Mouse (Mus musculus) left cerebral cortex, adult 8-10 months (tissue): ENCODE data around the gene Il9. TPM values are rescaled to one million over a fixed set of nuclear protein-coding genes. Genes with fewer than 3 reads are reported as not detected.

Experiments
- DNase-seq, 2 experiments: peaks; one replicate each; pipeline ENCODE4 v3.0.0; 2022; ENCODE audit warnings: low spot score in 2 of 2
- total RNA-seq, 4 experiments: library from RNA; stranded (reverse); gene quantifications; 2 replicates each; pipeline ENCODE4 v1.2.4; 2022

The Il9 gene
- total RNA-seq, result not detected

DNA sequence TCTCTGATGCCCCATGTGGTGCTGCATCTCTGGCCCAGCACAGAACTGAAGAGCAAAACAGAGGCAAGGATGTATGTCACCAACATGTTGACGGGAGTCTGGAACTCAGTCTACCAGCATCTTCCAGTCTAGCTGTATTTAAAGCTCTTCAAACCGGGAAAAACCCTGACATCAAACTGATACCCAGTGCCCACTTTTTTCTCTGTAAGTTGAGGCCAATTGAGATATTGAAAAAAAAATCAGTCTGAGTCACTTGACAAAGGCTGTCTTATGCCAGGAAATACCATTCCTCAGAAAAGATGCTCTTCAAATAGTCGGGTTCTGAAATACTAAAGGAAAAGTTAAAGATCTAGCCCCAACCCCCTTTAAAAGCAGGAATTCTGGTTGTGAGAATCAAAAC, at the start of gene Il9:
TSS of gene Il9 (minus strand) at position 101 of the 400 bp plus-strand sequence.
- no peak for DNase-seq

DNA sequence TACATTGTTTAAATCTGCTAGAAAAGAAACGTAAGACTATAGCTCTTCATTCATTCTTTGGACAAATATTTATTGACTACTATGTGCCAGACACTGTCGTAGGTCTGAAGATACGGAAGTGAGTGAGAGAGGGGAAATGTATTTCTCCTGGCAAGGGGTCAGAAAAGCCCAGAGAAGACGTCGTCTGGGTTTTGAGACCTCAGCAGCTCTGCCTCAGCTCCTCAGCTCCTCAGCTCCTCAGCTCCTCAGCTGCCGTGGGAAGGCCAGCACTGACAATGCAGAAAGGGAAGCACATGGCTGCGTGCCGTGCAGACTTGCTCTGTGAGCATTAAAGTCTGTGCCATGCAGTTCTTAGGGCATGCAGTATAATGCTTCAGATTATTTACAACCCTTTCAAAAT, 47.6 kb upstream of the Il9 start:
- DNase-seq, result no peak

DNA sequence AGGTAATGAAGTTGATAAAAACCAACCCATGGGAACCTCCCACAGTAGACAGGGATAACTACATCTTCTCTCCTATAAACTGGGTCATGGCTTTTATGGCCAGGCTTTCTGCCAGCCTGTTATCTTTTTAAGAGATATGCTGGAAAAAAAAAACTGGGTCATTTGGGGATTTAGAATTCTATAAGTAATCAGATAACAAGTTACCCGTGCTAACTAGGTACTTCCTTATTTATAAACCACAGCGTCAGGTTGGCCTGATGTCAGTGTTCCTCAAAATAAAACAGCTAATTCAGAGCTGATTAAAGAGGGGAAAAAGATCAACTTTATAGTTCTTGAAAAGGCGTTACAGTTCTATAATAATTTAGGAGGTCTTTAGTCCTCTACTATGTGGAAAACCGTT, 47.0 kb upstream of the Il9 start:
- DNase-seq, result no peak

DNA sequence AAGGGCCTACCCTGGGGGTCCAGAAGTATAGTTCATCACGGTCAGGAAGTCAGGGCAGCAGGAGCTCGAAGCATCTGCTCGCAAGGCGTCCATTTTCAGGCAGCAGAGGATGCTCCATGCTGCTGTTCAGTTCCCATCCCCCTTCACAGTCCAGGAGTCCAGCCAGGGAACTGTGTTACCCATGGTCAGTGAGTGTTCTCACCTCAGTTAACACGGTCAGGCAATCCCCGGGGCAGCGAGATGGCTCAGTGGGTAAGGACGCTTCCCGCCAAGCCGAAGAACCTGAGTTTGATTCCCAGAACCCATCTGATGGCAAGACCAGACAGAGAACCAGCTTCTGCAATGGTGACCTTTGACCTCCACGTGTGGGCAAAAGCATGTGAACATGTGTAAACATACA, 46.2 kb upstream of the Il9 start:
- no peak for DNase-seq

DNA sequence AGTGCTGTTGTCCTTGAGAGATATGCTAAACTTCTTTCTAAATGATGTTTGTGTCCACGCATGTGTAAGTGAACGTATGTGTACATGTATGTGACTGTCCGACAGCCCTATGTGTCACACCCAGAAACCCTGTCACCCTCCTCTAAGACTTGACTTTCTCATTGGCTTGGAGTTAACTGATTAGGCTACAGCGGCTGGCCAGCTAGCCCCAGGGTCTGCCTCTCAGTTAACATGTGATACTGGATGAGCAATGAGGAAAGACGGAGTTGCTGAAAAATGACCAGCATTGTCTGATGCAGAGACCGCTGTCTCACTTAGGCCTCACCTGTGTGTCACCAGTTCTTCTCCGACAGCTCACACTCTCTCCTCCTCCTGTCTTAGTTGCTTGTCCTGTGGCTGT, 45.8 kb upstream of the Il9 start:
- no peak for DNase-seq

DNA sequence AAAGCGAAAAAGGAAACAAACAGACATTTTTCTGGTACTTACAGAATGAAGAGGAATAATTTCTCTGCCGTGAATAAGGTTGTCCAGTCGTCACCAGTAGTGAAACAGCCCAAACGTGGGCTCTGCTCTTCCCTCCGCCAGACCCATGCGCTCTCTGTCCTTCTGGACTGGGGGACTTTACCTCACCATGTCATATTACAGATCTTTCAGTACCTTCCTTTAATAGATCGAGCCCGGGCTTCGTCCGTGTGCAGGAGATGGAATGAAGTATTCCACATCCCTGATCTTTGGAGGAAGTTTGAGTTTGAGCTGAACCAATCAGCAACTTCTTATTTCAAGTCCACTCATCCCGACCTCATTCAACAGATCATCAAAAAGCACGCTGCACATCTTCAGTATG, 44.8 kb upstream of the Il9 start:
- no peak for DNase-seq

DNA sequence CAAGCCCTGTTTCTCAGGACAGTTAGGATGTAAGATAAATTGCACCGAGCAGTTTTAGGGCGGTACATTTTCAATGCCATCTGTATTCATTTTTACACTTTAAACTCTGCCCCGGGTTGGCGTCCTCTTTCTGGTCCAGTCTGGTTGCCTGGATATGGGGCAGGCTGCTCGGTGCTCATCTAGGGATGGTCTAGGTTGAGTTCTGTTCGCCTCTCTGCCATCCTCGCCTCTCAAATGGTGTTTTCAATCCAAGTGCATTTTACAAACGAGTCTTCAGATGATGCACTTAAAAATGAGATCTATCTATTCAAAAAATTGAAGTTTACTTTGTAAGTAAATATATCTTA, 40.7 kb upstream of the Il9 start:
- peak in 1 of 2 experiments; percentile 5 for DNase-seq

DNA sequence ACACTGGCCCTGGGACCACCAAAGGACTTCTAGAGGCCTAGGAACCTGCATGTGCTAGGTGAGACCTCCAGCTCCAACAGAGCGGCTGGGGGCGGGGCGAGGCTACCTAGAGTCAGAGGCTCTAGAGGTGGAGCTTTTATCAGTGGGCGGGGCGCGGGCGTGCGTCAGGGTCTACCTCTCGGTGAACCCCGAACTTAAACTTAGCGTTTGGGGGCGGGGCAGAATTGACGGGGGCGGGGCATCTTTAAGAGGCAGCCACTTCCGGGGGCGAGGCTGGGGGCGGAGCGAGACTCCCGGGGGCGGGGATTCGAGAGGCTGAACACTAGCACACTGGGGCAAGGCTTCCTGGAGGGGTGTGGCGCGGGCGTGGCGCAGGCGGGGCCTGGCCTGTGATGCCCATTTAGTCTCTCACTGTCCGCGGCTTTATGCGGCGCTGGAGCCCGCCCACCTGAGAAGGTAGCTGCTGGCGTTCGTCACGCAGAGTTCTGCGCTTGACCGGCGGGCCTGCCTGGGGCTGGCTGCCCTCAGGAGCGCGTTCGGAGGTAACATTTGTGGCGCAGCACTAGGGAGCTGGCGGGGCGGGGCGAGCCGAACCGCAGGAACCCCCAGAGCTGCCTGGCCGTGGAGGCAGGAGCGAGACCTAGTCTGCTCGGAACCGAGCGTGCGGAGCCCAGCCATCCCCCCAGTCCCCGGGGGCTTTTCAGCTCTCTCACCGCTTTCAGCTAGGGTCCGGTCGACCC, 40.2 kb upstream of the Il9 start, which contains the start of gene Fbxl21:
TSS of gene Fbxl21 (plus strand) at position 392 of the 740 bp plus-strand sequence.
- peak; percentile 74 to 96 for DNase-seq

DNA sequence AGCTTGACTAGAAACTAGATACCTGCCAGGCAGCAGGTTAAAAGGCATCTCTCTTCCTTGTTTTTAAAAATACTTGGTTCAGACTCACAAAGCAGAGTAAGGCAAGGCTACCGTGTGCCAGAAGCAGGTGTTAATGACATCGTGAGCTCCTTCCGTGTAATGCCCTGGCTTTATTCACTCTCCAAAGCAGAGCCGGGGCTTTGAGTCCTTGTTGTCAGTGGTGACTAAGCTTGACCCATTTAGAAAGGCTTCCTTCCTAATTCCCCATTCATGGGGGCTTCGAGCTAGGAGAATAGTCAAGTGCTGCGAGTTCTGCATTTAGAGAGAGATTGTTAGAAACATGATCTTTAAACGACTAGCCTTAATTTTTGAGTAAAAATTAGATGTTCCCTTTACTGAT, 34.8 kb upstream of the Il9 start:
- no peak for DNase-seq

DNA sequence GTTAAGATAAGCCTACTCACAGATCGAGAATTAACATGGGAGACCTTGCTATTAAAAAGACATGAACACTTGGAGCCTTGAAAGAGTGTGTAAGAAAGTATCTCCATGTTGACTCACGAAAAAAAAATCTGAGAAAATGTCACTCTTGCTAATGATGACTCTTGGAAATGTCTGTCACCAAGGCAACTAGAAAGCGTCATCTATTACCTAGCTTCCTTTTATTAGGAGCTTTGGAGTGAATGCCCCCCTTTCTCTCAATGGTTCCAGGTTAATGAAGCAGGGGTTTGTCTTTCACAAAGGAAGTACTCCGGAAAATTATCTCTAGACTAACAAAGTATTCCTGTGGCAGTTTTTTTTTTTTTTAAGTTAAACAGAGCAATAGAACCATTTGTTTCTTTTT, 34.3 kb upstream of the Il9 start:
- no peak for DNase-seq

DNA sequence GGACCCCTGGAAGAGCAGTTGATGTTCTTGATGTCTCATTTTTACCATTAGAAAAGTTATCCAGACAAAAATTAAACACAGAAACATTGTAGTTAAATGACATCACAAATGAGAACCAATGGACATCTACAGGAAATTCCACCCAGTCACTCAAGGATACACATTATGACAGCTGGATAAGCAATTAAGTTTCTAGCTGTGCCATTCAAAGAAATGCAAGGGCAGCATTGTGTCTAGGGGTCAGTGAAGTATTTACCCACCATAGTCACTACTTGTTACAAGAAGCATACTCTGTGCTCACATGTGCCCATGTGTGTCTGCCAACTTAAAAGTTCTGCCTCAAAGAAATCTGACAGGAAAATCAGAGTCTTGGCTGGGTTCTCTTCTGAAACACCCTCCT, 31.5 kb upstream of the Il9 start:
- DNase-seq, result no peak

DNA sequence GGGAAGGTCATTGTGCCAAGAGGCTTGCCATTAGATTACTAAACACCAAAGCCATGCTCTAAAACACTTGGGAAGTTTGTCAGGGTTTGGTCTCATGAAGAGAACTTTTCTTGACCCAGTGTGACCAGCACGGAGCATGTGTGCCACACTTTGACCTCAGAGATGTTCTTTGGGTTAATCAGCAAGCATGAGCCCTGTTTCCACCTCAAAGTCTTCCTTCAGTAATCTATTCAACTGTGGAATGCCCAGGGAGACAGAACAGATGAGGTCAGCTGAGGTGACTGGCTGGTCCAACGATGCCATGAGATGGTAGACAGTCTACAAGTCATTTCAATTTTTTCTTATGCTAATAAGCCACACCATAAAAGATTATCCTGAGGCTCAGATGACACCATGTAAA, 27.8 kb upstream of the Il9 start:
- no peak for DNase-seq

DNA sequence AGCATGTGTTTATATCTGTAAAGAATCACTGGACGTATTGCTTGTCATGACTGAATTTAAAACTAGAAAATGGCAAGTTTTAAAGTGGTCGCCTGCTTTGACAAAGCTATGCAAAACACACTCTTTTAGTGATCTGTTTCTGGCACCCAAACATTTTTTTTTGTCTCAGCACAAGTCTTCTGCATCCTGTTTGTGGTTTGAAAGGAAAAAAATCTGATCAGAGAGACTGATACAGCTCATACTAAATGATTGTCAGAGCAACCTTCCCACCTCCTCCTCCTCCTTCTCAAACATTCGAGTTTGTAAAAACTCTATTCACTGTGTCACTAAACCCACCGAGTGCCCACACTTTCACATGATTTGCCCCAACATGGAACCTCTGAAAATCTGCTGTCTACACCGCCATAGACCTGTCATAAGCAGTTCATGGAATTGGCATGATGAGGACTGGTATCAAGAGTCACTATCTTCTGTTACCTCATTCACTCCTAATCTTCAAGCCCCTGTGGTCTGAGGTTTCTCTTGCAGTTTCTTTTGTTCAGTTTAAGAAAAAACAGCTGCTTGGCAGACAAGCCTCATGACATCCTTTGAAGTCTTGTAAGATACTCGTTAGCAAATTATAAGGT, 24.9 kb upstream of the Il9 start:
- no peak for DNase-seq

DNA sequence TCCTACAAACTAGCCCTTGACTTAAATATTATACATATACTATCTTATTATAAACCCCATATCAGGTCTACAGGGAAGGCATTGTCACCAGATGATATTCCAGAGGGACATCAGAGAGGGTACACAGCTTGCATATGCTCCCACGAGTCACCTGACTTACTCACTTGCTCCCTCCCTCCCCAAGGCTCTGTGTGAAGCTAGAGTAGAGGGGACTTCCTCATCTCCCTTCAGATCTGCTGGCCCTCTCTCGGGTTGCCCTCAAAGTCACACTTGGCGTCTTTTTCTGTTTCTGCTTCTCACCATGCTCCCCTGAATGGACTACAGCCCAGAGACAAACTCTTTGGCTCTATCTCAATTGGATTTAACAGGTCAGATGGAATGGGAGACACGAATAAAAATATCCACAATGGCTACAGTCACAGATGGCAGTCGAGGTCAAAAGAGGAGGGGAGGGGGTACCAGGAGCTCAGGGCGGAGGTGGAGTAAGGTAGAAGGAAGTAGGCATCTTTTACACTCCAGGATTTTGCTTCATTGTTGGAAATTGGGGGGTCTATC, 19.9 kb upstream of the Il9 start:
- DNase-seq, result no peak

DNA sequence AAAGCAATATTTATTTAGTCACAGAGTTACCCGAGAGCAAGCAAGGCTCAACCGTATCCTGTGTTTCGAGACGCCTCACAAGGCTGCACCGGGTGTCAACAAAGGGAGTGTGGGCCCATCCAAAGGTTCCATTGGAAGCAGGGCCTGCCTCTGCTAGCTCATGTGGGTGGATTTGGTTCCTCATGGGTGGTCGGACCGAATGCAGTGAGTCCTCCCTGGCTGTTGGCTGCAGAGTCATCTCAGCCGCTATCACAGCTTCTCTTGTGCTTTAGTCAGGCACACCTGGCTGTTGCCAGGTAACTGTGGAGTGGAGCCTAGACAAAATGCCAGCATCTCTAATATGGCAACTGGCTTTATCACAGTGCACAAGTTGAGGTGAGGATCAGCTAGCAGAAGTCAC, 18.6 kb upstream of the Il9 start:
- DNase-seq, result no peak

DNA sequence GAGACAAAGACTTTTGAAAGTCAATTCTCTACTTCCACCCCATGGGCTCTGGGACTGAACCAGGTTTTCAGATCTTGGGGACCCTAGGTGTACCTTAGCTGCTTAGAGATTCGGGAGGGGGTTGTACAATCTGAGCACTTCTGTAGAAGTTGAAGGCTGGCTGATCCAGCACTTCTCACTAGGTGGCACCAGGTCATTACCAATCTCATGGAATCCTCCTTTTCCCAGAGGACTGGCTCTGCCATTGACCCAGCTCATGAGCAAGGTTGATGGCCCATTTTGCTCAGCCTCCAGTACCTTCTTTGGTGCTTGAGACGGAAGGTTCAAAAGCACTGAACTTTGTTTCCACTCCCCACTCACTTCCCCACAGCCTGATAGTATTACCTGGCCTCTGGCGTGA, 18.1 kb upstream of the Il9 start:
- no peak for DNase-seq

DNA sequence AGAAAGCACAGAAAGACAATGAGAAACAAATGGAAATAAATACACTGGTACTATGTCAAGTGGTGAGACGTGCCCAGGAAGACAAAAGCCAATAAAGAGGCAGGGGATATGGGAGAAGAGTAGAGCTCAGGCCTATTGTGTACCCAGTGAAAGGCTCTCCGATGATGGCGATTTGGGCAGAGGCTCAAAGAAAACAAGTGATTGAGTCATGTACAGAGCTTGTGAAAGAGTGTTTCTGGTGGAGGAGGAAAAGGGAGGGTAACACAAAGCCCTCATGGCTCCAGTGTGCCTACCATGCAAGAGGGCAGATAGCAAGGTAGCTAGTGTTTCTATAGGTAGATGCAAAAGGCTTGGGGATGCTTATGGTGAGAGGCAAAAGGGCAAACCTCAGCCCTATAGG, 12.4 kb upstream of the Il9 start:
- DNase-seq, result no peak

DNA sequence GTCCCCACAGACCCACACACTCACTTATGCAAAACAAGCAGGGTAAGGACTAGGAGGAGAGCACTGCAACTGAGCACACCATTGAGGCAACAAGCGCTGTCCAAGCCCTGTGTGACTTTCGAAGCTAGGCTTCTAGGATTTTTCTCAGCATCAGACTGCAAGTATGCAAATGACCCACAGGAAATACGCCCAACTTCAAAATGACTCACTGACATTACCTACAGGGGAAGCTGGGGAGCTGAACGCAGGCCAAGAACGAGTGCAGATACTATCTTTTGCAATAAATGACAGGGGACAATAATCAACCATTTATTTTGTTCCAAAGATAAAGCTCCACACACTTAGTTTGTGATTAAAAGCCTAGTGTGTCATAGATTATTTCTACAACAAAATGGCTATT, 6.0 kb upstream of the Il9 start:
- DNase-seq, result no peak

DNA sequence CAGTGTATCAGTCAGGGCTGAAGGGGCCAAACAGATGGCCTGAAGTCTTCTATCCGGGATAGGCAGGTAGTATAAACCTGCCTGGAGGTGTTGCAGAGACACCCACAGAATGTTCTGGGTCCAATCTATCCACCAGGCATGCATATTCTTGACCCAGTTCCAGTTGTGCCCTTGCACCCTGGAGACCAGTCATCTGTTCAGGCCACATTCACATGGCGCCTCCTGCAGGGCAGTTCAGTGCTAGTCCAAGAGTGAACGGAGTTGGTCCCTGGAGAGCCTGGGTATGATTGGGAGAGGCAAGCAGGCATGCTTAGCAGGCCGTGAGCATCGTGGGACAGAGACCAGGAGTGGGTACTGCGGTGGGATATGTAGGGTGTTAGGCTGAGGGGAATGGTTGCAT, 4.0 kb downstream of the Il9 start:
- no peak for DNase-seq

DNA sequence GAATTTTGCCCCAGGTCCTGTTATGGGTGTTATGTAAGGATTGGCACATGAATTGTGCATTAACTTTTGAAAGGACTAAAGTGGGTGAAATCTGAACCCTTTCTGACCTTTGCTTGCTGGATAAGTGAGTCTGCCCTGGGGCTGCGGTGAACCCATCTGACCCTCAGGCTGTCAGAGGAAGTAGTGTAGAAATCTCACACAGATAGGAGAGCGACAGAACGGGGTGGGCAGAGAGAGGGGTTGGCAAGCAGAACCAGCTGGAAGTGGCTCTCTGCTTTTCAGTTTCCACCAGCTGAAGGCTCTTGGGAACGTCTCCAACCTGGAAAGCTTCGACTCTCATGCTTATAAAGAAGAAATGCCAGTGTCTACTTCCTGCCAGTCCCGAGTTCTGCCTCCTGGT, 4.8 kb downstream of the Il9 start:
- peak in 1 of 2 experiments; percentile 15 for DNase-seq

DNA sequence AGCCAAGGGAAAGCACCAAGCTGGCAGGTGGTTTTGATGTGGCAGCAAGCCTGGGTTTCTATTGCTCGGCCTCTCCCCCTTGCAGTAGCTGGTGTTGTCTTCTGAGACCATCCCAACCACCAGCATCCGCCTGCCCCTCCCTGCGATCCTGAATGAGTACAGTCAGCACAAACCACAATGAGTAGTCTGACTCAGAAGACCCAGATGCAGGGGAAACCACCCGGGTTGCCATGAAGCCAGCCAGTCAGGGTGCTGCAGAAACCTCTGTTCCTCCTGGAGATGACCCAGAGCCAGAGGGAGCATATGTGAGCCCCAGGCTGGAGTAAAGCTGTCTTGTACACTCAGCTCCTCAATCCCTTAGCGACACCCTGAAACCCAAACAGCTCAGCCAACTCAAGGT, 5.3 kb downstream of the Il9 start:
- no peak for DNase-seq

DNA sequence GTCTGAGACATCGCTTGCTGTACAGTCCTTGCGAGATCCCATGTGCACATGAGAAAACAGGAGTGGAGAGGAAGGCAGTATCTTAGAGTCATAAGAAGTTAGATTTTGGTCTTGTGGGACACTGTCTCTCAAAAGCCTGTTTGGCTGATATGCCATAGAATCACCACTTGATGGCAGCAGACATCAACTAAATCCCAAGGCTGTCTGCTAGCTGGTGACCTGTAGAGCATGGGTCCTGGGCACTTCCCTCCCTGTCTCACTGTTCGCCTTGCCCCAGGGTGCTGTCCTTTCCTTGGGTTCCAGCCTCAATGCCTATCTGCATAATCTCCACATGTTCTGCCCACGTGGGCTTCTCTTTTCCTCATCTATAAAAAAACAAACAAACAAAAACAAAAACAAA, 6.7 kb downstream of the Il9 start:
- no peak for DNase-seq

DNA sequence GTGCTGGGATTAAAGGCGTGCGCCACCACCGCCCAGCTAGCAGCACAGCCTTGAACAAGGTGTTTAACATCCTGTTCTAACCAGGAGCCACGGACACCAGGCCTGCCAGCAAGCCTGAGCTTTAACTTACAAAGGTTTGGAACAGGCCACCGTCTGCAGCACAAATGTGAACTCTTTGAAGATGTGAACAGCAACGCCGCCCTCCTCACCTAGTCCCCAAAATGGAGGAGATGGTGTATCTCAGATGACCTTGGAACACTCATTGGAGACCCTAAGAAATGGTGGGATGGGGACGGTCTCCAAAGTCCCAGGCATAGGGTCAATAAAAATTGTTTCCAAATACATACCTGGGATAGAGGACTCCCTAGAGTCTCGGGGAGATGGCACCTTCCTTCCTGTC, 9.4 kb downstream of the Il9 start:
- DNase-seq, result no peak
